Mouse (Mus musculus) kidney, embryonic 16.5 days (tissue): ENCODE measurements around the gene Fbxo24. TPM values are rescaled to one million over a fixed set of nuclear protein-coding genes. Genes with fewer than 3 reads are reported as not detected.
A peak's percentile ranks its signal among the peaks of the same experiment; 100 is the strongest.

ENCODE experiments used
- ATAC-seq: fragments of 200-750 bp; cut with Nextera tagmentation; 2 replicates; pipeline ENCODE4 v1.8.0; 2017; ENCODE audit warnings: moderate TSS enrichment; ENCODE audit not compliant: low FRiP score, low TSS enrichment
- H3K27ac ChIP-seq: fragments of 300-500 bp; sonication (generic); 2 replicates; pipeline ENCODE4 v1.5.1; 2014; ENCODE audit warnings: low read length
- H3K27me3 ChIP-seq: fragments of 300-500 bp; sonication (generic); 2 replicates; pipeline ENCODE4 v1.6.1; 2014; ENCODE audit warnings: low read length, control low read depth, mixed read lengths; ENCODE audit not compliant: insufficient read depth
- H3K36me3 ChIP-seq: fragments of 300-500 bp; sonication (generic); 2 replicates; pipeline ENCODE4 v1.6.1; 2014; ENCODE audit warnings: low read length, control low read depth, mixed read lengths; ENCODE audit not compliant: insufficient read depth
- H3K4me1 ChIP-seq: fragments of 300-500 bp; sonication (generic); 2 replicates; pipeline ENCODE4 v1.6.1; 2014; ENCODE audit warnings: low read length, control low read depth, mixed read lengths; ENCODE audit not compliant: insufficient read depth
- H3K4me2 ChIP-seq: fragments of 300-500 bp; sonication (generic); replicated peaks from 2 replicates; pipeline ENCODE4 v1.6.1; 2014; ENCODE audit warnings: low read depth, low read length
- H3K4me3 ChIP-seq: fragments of 300-500 bp; sonication (generic); 2 replicates; pipeline ENCODE4 v1.5.1; 2014; ENCODE audit warnings: mild to moderate bottlenecking, low read length
- H3K9ac ChIP-seq: fragments of 300-500 bp; sonication (generic); replicated peaks from 2 replicates; pipeline ENCODE4 v1.6.1; 2014; ENCODE audit warnings: low read length
- H3K9me3 ChIP-seq: fragments of 300-500 bp; sonication (generic); 2 replicates; pipeline ENCODE4 v1.6.1; 2016; ENCODE audit warnings: low read length, control low read depth
- WGBS: fragments of 180-500 bp; shearing (Covaris S2); extraction: QIAGEN DNeasy Blood & Tissue Kit; methylation state at CpG from one replicate; pipeline ENCODE4 v1.1.7; 2014; 5-methylcytosine and 5-hydroxymethylcytosine counted together
- polyA plus RNA-seq: library from polyadenylated mRNA; unstranded; fragments of >200 nt; fragmentation: Nextera tagmentation; extraction: Ambion mirVana; gene quantifications from 2 replicates; pipeline ENCODE4 v1.2.1, GENCODE M21; 2015

Gene Fbxo24
- polyA plus RNA-seq, 1 experiment from 2014 or later: 0.09 TPM

DNA sequence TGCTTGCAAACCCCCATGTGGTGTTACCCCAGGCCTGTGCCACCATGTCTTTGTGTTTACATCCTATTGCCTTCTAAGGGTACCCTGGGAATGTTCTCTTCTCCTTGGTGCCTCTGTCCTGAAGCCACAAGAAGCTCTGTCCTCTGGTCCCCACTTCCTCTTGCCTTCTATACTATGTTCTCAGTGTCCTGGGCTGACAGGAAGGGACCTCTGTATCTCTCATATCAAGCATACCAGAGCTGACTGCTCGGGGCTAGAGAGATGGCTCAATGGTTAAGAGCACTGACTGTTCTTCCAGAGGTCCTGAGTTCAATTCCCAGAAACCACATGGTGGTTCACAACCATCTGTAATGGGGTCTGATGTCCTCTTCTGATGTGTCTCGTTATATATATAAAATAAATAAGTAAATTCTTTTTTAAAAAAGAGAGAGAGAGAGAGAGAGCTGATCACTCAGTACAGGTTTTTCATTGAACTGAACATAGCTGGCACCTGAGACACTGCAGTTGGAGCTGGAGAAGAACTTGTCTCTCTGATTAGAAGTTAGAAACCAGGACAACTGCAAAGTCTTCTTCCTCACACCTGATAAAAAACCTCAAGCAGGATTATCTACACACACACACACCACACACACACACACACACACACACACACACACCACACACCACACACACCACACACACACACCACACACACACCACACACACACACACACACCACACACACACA lies 30.5 kb downstream of the Fbxo24 start:
- Histone ChIP-seq H3K36me3 (no peaks in the 10 kb centered on the region), H3K4me2 (no peak overlapping the region), H3K27me3 (no peaks in the 10 kb centered on the region), H3K9me3 (no peaks in the 10 kb centered on the region), H3K9ac (no peak overlapping the region), H3K27ac (no peak overlapping the region), H3K4me3 (no peak overlapping the region), H3K4me1 (peaks cover 26% of the 10 kb centered on the region; the same call in 1 of the 2 replicates)
- ATAC-seq: no peak
- WGBS: 79% methylated on average over 2 of the region's 2 CpGs

DNA sequence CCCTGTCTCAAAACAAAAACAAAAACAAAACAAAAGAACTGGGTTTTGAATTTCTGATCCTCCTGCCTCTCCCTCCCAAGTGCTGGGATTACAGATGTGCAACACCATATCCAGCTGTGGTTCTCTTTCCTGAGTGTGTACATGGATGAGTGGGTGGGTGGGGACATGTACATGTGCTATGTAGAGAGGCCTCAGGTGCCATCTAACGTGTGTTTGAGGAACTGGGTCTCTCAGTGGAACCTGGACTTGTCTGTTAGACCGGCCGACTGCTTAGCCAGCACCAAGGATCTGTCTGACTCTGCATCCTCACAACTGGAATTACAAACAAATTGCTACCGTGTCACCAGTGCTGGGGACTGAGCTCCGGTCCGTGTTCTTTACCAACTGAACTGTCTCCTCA lies 31.2 kb downstream of the Fbxo24 start:
- no peak overlapping the region for H3K9ac ChIP-seq
- no peak for ATAC-seq
- no peaks in the 10 kb centered on the region for H3K36me3 ChIP-seq
- no peaks in the 10 kb centered on the region for H3K9me3 ChIP-seq
- no peak overlapping the region for H3K4me3 ChIP-seq
- no peak overlapping the region for H3K4me2 ChIP-seq
- no peaks in the 10 kb centered on the region for H3K27me3 ChIP-seq
- WGBS: 94% methylated on average over 6 of the region's 6 CpGs
- H3K27ac ChIP-seq: no peak overlapping the region
- peaks cover 20% of the 10 kb centered on the region; the same call in 1 of the 2 replicates for H3K4me1 ChIP-seq

DNA sequence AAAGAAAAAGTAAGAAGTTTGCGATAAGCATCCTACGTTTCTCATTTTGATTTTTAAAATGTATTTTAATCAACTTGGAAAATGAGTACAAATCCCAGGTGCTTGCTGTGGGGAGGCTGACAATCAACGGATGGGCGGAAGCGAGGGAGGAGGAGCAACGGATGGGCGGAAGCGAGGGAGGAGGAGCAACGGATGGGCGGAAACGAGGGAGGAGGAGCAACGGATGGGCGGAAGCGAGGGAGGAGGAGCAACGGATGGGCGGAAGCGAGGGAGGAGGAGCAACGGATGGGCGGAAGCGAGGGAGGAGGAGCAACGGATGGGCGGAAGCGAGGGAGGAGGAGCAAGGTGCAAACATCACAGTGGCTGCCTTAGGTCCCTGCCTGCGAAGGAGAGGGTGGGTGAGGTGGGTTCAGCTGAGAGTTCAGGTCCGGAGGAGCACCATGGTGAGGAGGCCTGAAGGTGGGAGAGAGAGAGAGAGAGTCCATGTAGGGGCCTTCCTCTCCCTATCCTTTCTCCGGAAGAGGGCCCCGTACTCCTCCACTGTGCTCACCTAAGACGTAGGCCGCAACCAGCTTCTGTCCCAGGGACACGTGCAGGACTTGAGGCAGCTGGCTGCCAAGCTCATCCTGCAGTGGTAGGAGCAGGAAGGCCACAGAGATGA lies 32.1 kb downstream of the Fbxo24 start:
- no peak for ATAC-seq
- peak overlapping the region; percentile 55 for H3K9ac ChIP-seq
- H3K27me3 ChIP-seq: no peaks in the 10 kb centered on the region
- peaks cover 15% of the 10 kb centered on the region; the same call in 1 of the 2 replicates for H3K4me1 ChIP-seq
- no peaks in the 10 kb centered on the region for H3K36me3 ChIP-seq
- peak overlapping the region; percentile 28 for H3K4me3 ChIP-seq
- peak overlapping the region; percentile 43; the same call in 1 of the 2 replicates for H3K27ac ChIP-seq
- H3K4me2 ChIP-seq: peak overlapping the region; percentile 45
- 34% methylated on average over 24 of the region's 30 CpGs for WGBS
- no peaks in the 10 kb centered on the region for H3K9me3 ChIP-seq

DNA sequence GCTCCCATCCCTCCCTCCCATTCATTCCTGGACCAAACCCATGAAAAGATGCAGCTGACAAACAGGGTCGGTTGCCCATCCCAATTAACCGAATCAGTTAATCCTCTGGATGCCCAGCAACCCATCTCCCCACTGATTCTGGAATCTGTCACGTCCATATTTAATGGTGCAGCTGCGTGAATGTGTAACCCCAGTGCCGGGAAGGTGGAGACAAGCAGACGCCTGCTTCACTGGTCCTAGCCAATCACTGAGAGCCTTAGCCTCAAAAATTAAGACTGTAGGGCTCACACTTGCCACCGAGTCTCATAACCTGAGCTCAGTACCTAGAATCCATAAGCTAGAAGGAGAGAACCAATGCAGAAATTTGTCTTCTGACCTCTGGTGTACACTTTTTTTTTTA lies 32.9 kb downstream of the Fbxo24 start:
- ATAC-seq: no peak
- no peaks in the 10 kb centered on the region for H3K9me3 ChIP-seq
- no peak overlapping the region for H3K4me3 ChIP-seq
- WGBS: 83% methylated on average over 7 of the region's 7 CpGs
- no peak overlapping the region for H3K9ac ChIP-seq
- no peaks in the 10 kb centered on the region for H3K36me3 ChIP-seq
- H3K4me2 ChIP-seq: no peak overlapping the region
- no peak overlapping the region for H3K27ac ChIP-seq
- H3K27me3 ChIP-seq: no peaks in the 10 kb centered on the region
- peaks cover 15% of the 10 kb centered on the region; the same call in 1 of the 2 replicates for H3K4me1 ChIP-seq

DNA sequence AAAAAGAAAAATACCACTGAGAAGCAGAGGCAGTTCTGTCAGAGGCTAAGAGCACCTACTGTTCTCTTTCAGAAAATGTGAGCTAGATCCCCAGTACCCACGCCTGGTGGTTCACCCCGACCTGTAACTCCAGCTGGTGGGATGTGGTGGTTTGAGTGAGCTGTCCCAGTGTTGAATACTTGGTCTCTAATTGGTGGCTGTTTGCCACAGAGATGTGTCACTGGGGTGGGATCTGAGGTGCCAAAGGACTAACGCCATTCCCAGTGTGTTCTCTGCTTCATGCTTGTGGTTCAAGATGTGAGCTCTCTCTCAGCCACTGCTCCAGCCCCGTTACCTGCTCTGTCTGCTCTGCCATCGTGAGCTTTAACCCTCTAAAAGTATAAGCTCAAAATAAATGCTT lies 38.3 kb downstream of the Fbxo24 start:
- Histone ChIP-seq H3K4me3 (no peak overlapping the region), H3K4me2 (no peak overlapping the region), H3K36me3 (no peaks in the 10 kb centered on the region), H3K9me3 (0 out of 2 replicates have a peak, but pooled peaks cover 4% of the 10 kb centered on the region), H3K4me1 (no peaks in the 10 kb centered on the region), H3K27ac (no peak overlapping the region), H3K9ac (no peak overlapping the region), H3K27me3 (no peaks in the 10 kb centered on the region)
- ATAC-seq: no peak
- 72% methylated on average over 5 of the region's 5 CpGs for WGBS

DNA sequence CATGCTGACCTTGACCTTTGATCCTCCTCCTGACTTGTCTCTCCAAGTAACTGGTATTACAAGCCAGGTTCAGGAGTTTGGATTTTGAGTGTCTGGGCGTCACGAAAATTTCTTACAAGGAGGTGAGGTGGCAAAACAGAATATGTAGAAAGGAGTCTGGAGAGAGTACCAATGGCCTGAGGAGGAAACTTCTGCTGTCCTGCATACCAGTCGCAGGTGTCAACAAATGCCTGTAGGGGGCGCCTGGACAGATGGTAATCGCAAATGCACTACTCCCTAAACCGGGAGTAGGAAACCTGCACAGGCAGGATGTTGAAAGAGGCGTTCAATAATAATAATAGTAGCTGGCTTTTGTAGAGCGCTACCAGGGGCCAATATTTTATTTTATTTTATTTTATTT lies 43.8 kb downstream of the Fbxo24 start:
- peaks cover 12% of the 10 kb centered on the region; the same call in 1 of the 2 replicates for H3K27me3 ChIP-seq
- peaks cover 9% of the 10 kb centered on the region; the same call in 1 of the 2 replicates for H3K4me1 ChIP-seq
- no peak overlapping the region for H3K9ac ChIP-seq
- H3K4me2 ChIP-seq: no peak overlapping the region
- H3K4me3 ChIP-seq: no peak overlapping the region
- 0 out of 2 replicates have a peak, but pooled peaks cover 4% of the 10 kb centered on the region for H3K9me3 ChIP-seq
- H3K27ac ChIP-seq: no peak overlapping the region
- 35% methylated on average over 8 of the region's 8 CpGs for WGBS
- H3K36me3 ChIP-seq: no peaks in the 10 kb centered on the region
- no peak for ATAC-seq

DNA sequence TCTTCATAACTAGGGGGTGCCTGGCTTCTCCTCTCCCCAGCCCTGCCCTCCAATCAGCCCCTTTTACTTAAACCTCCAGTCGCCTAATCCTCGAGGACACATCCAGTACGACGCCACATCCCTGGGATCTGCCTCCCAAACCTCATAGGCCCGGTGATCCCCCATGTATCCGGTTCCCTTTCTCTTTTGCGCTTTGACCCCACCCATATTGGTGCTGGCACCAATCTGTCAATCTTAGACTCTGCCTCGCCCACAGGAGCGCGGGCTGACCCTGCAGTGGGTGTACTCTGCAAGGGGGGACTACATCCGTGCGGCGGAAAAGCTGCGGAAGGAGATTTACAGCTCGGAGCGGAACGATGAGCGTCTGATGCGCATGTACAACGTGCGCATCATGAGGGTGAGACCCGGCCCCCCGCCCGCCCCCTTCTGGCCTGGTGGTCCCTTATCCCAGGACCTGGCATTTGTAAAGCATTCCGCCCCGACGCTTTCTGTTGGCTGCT lies 45.1 kb downstream of the Fbxo24 start:
- H3K9ac ChIP-seq: peak overlapping the region; percentile 59
- H3K36me3 ChIP-seq: no peaks in the 10 kb centered on the region
- H3K9me3 ChIP-seq: 0 out of 2 replicates have a peak, but pooled peaks cover 4% of the 10 kb centered on the region
- peak overlapping the region; percentile 43 for H3K4me3 ChIP-seq
- peaks cover 9% of the 10 kb centered on the region; the same call in 1 of the 2 replicates for H3K4me1 ChIP-seq
- H3K27me3 ChIP-seq: peaks cover 12% of the 10 kb centered on the region; the same call in 1 of the 2 replicates
- no peak overlapping the region for H3K27ac ChIP-seq
- 0 out of 2 replicates have a peak, but pooled peaks have one; percentile 13 for ATAC-seq
- peak overlapping the region; percentile 58 for H3K4me2 ChIP-seq
- 9% methylated on average over 27 of the region's 27 CpGs for WGBS

DNA sequence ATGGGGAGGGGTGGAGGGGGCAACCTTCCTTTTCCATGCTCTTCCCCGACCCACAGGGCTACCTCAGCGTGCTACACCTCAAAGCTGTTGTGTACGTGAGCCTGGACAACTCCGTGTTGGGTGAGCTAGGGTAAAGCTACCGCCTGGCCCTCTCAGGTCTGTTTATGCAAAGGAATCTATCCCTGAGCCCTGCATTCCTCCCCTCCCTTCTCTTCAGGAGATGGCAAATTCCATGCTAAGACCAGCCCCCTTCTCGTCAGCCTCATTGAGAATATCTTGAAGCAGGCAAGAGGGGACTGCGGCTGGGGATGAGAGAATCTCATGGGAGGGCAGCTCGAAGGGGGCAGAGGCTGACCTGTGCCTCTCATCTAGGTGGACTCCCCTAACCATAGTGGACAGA lies 46.1 kb downstream of the Fbxo24 start:
- Histone ChIP-seq H3K9ac (no peak overlapping the region), H3K9me3 (0 out of 2 replicates have a peak, but pooled peaks cover 3% of the 10 kb centered on the region), H3K27me3 (peaks cover 12% of the 10 kb centered on the region; the same call in 1 of the 2 replicates), H3K4me1 (peaks cover 9% of the 10 kb centered on the region; the same call in 1 of the 2 replicates), H3K4me3 (no peak overlapping the region), H3K36me3 (no peaks in the 10 kb centered on the region), H3K4me2 (no peak overlapping the region), H3K27ac (no peak overlapping the region)
- no peak for ATAC-seq
- 35% methylated on average over 8 of the region's 8 CpGs for WGBS

DNA sequence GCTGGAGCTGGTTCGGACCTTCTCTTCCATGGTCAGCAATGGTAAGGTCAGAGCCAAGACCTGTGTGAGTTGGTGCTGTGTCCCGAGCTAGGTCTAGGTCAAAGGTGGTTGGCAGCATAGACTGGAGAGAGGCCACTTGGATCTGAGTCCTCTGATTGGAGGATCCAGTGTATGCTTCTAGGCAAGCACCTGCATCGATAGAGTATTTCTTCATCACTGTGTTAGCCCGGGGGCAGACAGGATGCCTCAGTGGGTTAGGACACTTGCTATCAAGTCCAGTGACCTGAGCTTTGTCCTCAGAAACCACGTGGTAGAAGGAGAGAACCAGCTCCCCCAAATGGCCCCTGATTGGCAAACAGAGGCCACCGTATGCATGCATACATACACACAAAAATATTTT lies 48.6 kb downstream of the Fbxo24 start:
- ATAC-seq: no peak
- Histone ChIP-seq H3K4me3 (no peak overlapping the region), H3K9me3 (no peaks in the 10 kb centered on the region), H3K36me3 (no peaks in the 10 kb centered on the region), H3K9ac (no peak overlapping the region), H3K4me2 (no peak overlapping the region), H3K4me1 (peaks cover 9% of the 10 kb centered on the region; the same call in 1 of the 2 replicates), H3K27ac (no peak overlapping the region), H3K27me3 (peaks cover 12% of the 10 kb centered on the region; the same call in 1 of the 2 replicates)
- 80% methylated on average over 6 of the region's 6 CpGs for WGBS
